Comparison of ENCODE assay signal across 8 mouse cellular contexts in the genomic region with DNA sequence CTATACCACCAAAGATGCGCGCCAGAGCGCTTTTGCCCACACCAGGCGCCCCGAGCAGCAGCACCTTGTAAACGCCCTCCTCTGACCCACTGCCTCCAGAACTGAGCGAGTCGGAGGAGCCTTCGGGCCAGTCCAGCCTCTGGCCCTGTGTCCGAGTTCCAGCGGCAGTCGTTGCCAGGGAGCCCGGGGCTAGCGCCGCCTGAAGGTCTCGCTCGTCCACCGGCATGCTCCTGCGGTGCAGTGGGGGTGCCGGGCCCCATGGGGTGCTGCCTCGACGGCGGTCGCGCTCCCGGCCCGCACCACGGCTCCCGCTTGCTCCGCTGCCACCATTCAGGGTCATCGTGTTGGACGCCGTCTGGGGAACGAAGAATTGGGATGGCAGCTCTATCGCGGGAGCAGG. TPM values are rescaled to one million over a fixed set of nuclear protein-coding genes. Genes with fewer than 3 reads are reported as not detected.
A peak's percentile ranks its signal among the peaks of the same experiment; 100 is the strongest.
DNase-seq lines count a peak whose midpoint lies in the region; ATAC-seq and TF ChIP-seq lines count a peak whose summit lies in the region.

No protein-coding gene starts in this region.

- peaks cover 4% of the 10 kb centered on the region; the same call in 1 of the 2 replicates for H3K27me3 ChIP-seq in kidney, embryonic 16.5 days (ENCODE audit: insufficient read depth, low read length)
- H3K27me3 ChIP-seq in midbrain, embryonic 10.5 days (ENCODE audit: low read depth, poor library complexity, severe bottlenecking): peaks cover 42% of the 10 kb centered on the region

- peak overlapping the region; percentile 62 for H3K4me2 ChIP-seq in kidney, embryonic 16.5 days (replicated peaks; ENCODE audit: low read depth, low read length)

- peak; percentile 68 for ATAC-seq in kidney, embryonic 16.5 days (ENCODE audit: low FRiP score, low TSS enrichment)

- peak overlapping the region; percentile 44 for H3K4me3 ChIP-seq in layer of hippocampus, adult 2 months
- H3K4me3 ChIP-seq in kidney, embryonic 16.5 days (ENCODE audit: low read length): peak overlapping the region; percentile 49
- H3K4me3 ChIP-seq in midbrain, embryonic 10.5 days: peak overlapping the region; percentile 56

- TF ChIP-seq CTCF in layer of hippocampus, adult 2 months (conservative IDR thresholded peaks at IDR 0.05): no peak

- no peaks in the 10 kb centered on the region for H3K9me3 ChIP-seq in kidney, embryonic 16.5 days (ENCODE audit: low read length)
- no peaks in the 10 kb centered on the region for H3K9me3 ChIP-seq in midbrain, embryonic 10.5 days (replicated peaks)

- 2% methylated on average over 36 of the region's 36 CpGs for WGBS in kidney, embryonic 16.5 days
- WGBS in midbrain, embryonic 10.5 days: under 1% methylated on average over 36 of the region's 36 CpGs

- peaks cover 6% of the 10 kb centered on the region for H3K4me1 ChIP-seq in kidney, embryonic 16.5 days (ENCODE audit: insufficient read depth, low read length)
- peaks cover 30% of the 10 kb centered on the region for H3K4me1 ChIP-seq in midbrain, embryonic 10.5 days

- peak overlapping the region; percentile 63 for H3K9ac ChIP-seq in kidney, embryonic 16.5 days (replicated peaks; ENCODE audit: low read length)

- no peaks in the 10 kb centered on the region for H3K36me3 ChIP-seq in kidney, embryonic 16.5 days (ENCODE audit: insufficient read depth, low read length)
- peaks cover 6% of the 10 kb centered on the region; the same call in 1 of the 2 replicates for H3K36me3 ChIP-seq in midbrain, embryonic 10.5 days

- H3K27ac ChIP-seq in layer of hippocampus, adult 2 months: no peak overlapping the region; the same call in 1 of the 2 replicates
- no peak overlapping the region for H3K27ac ChIP-seq in kidney, embryonic 16.5 days (ENCODE audit: low read length)
- H3K27ac ChIP-seq in midbrain, embryonic 10.5 days (replicated peaks): peak overlapping the region; percentile 9; the same call in 1 of the 2 replicates

- peak in 1 of 2 experiments; percentile 9 for DNase-seq in layer of hippocampus, adult 2 months (ENCODE audit: low spot score in 2 of 2)
- DNase-seq in layer of hippocampus, postnatal 36 days: no peak
- DNase-seq in T-cell, adult 2 months (ENCODE audit: low spot score): peak; percentile 42
- DNase-seq in gastrocnemius, postnatal 4 days (ENCODE audit: low spot score in 2 of 2): peak; percentile 26 to 49
- DNase-seq in midbrain, embryonic 10.5 days (ENCODE audit: low spot score): peak; percentile 49
- DNase-seq in thymus, postnatal 14 days: peak; percentile 55
- DNase-seq in left cerebral cortex, adult 9 months (ENCODE audit: low spot score in 2 of 2): no peak

RNA-seq across cellular contexts. Expression of a gene that starts 0.6 kb away (rescaled TPM):
- 1 to 10 TPM; 2.0 to 2.1 TPM for total RNA-seq in layer of hippocampus, adult 2 months (2021)
- 1 to 10 TPM; 1.1 to 1.3 TPM for total RNA-seq in layer of hippocampus, postnatal 36 days (2021)
- 10 to 100 TPM; 93.9 to 98.3 TPM for total RNA-seq in gastrocnemius, postnatal 4 days (2021)
- 13.5 and 15.0 TPM in 2 replicates for polyA plus RNA-seq in kidney, embryonic 16.5 days (2015; fragmentation: Nextera tagmentation; extraction: Ambion mirVana)
- polyA plus RNA-seq in midbrain, embryonic 10.5 days (2016; fragmentation: Nextera tagmentation; extraction: Ambion mirVana): 1.3 and 2.0 TPM in 2 replicates

RNA-seq across cellular contexts. Expression of a gene that starts 6.4 kb away (rescaled TPM):
- total RNA-seq in layer of hippocampus, adult 2 months (2021): not detected
- not detected for total RNA-seq in layer of hippocampus, postnatal 36 days (2021)
- total RNA-seq in gastrocnemius, postnatal 4 days (2021): 1 to 10 TPM; 1.9 to 2.4 TPM
- polyA plus RNA-seq in kidney, embryonic 16.5 days (2015; fragmentation: Nextera tagmentation; extraction: Ambion mirVana): 385 and 427 TPM in 2 replicates
- not detected in 2 replicates for polyA plus RNA-seq in midbrain, embryonic 10.5 days (2016; fragmentation: Nextera tagmentation; extraction: Ambion mirVana)

RNA-seq across cellular contexts. Expression of a gene that starts 11.2 kb away (rescaled TPM):
- 10 to 100 TPM; 27.8 to 31.7 TPM for total RNA-seq in layer of hippocampus, adult 2 months (2021)
- 10 to 100 TPM; 26.8 to 28.0 TPM for total RNA-seq in layer of hippocampus, postnatal 36 days (2021)
- 10 to 100 TPM; 51.6 to 58.9 TPM for total RNA-seq in gastrocnemius, postnatal 4 days (2021)
- 106 and 108 TPM in 2 replicates for polyA plus RNA-seq in kidney, embryonic 16.5 days (2015; fragmentation: Nextera tagmentation; extraction: Ambion mirVana)
- polyA plus RNA-seq in midbrain, embryonic 10.5 days (2016; fragmentation: Nextera tagmentation; extraction: Ambion mirVana): 107 and 110 TPM in 2 replicates

RNA-seq across cellular contexts. Expression of a gene that starts 39.3 kb away (rescaled TPM):
- 1 to 10 TPM; 8.7 to 9.1 TPM for total RNA-seq in layer of hippocampus, adult 2 months (2021)
- 1 to 10 TPM; 7.3 to 7.4 TPM for total RNA-seq in layer of hippocampus, postnatal 36 days (2021)
- total RNA-seq in gastrocnemius, postnatal 4 days (2021): 1 to 10 TPM; 5.9 to 6.9 TPM
- polyA plus RNA-seq in kidney, embryonic 16.5 days (2015; fragmentation: Nextera tagmentation; extraction: Ambion mirVana): 19.2 and 20.3 TPM in 2 replicates
- 14.3 and 16.5 TPM in 2 replicates for polyA plus RNA-seq in midbrain, embryonic 10.5 days (2016; fragmentation: Nextera tagmentation; extraction: Ambion mirVana)

Comparison
In these comparisons a context has a peak if more than half of its experiments do, and no peak if none do; other contexts are left out.
1. DNase-seq: peak in T-cell, adult 2 months (single experiment), gastrocnemius, postnatal 4 days (2 of 2), midbrain, embryonic 10.5 days (single experiment) and thymus, postnatal 14 days (single experiment); none in layer of hippocampus, postnatal 36 days (0 of 2) and left cerebral cortex, adult 9 months (0 of 2).
2. RNA of a gene that starts 0.6 kb away (total RNA-seq): 93.9 to 98.3 TPM in gastrocnemius, postnatal 4 days; 2.0 to 2.1 TPM in layer of hippocampus, adult 2 months and 1.1 to 1.3 TPM in layer of hippocampus, postnatal 36 days; every median in the first group is over 10 times any median in the second.
3. Peak in every context shown above with its lines, with median percentiles within 50 percentile points of each other: H3K4me3 ChIP-seq.